Mouse (Mus musculus) cerebellum, postnatal 14 days (tissue): ENCODE measurements around the gene Col18a1.

Experiments used
- DNase-seq, 2 experiments: peaks; one replicate each; pipeline ENCODE4 v3.0.0; 2021; ENCODE audit warnings: mixed read lengths in 2 of 2

The Col18a1 gene

GRCm38 (mm10) chr10:77180110-77180509, 13.8 kb upstream of the Col18a1 start:
- DNase-seq = no peak

- DNase-seq = no peak
Measured at GRCm38 (mm10) chr10:77178691-77179090, 12.3 kb upstream of the Col18a1 start.

- no peak for DNase-seq
Measured at GRCm38 (mm10) chr10:77170400-77170799, 4.1 kb upstream of the Col18a1 start.

- DNase-seq = peak in 1 of 2 experiments; percentile 27
Measured at GRCm38 (mm10) chr10:77165318-77165945, 916 bp downstream of the Col18a1 start.

GRCm38 (mm10) chr10:77164437-77165052, 1.8 kb downstream of the Col18a1 start:
- DNase-seq = no peak

- no peak for DNase-seq
Measured at GRCm38 (mm10) chr10:77164041-77164436, 2.3 kb downstream of the Col18a1 start.

- no peak for DNase-seq
Measured at GRCm38 (mm10) chr10:77163392-77163977, 2.9 kb downstream of the Col18a1 start.

GRCm38 (mm10) chr10:77159573-77159972, 6.8 kb downstream of the Col18a1 start:
- DNase-seq = no peak

- no peak for DNase-seq
Measured at GRCm38 (mm10) chr10:77158948-77159347, 7.4 kb downstream of the Col18a1 start.

- DNase-seq = no peak
Measured at GRCm38 (mm10) chr10:77157245-77158019, 8.9 kb downstream of the Col18a1 start.

- DNase-seq = no peak
Measured at GRCm38 (mm10) chr10:77152178-77152621, 14.1 kb downstream of the Col18a1 start.

- no peak for DNase-seq
Measured at GRCm38 (mm10) chr10:77151551-77152002, 14.8 kb downstream of the Col18a1 start.

- peak in 1 of 2 experiments; percentile 20 for DNase-seq
Measured at GRCm38 (mm10) chr10:77150947-77151521, 15.3 kb downstream of the Col18a1 start.

GRCm38 (mm10) chr10:77150016-77150415, 16.3 kb downstream of the Col18a1 start:
- DNase-seq = peak in 1 of 2 experiments; percentile 34

- no peak for DNase-seq
Measured at GRCm38 (mm10) chr10:77147545-77147944, 18.8 kb downstream of the Col18a1 start.

GRCm38 (mm10) chr10:77146901-77147463, 19.4 kb downstream of the Col18a1 start:
- DNase-seq = peak in 1 of 2 experiments; percentile 63

- DNase-seq = no peak
Measured at GRCm38 (mm10) chr10:77145946-77146345, 20.4 kb downstream of the Col18a1 start.

- peak in 1 of 2 experiments; percentile 37 for DNase-seq
Measured at GRCm38 (mm10) chr10:77144372-77144771, 22.0 kb downstream of the Col18a1 start.

- peak; percentile 60 to 67 for DNase-seq
Measured at GRCm38 (mm10) chr10:77142328-77142727, 24.0 kb downstream of the Col18a1 start.

GRCm38 (mm10) chr10:77138304-77138703, 28.0 kb downstream of the Col18a1 start:
- no peak for DNase-seq

- no peak for DNase-seq
Measured at GRCm38 (mm10) chr10:77136205-77136604, 30.1 kb downstream of the Col18a1 start.

- no peak for DNase-seq
Measured at GRCm38 (mm10) chr10:77135274-77135829, 31.0 kb downstream of the Col18a1 start.
